Mouse (Mus musculus): ENCODE data around the gene Hnf4a. TPM values are rescaled to one million over a fixed set of nuclear protein-coding genes. Genes with fewer than 3 reads are reported as not detected.

The Hnf4a gene
- polyA plus RNA-seq, 1 experiment: 0.01 TPM

- H3K9me3 ChIP-seq (ENCODE audit: control insufficient read depth, low read length): no peaks in the 10 kb centered on the region
- H3K36me3 ChIP-seq (ENCODE audit: control insufficient read depth): no peaks in the 10 kb centered on the region
- peaks cover 7% of the 10 kb centered on the region for H3K4me1 ChIP-seq (ENCODE audit: control insufficient read depth)
- TF ChIP-seq TAL1 (IDR thresholded peaks at IDR 0.05; ENCODE audit: low read length) (no peak), GATA1 (IDR thresholded peaks at IDR 0.05; ENCODE audit: low read length) (no peak)
- no peak overlapping the region for H3K4me3 ChIP-seq (replicated peaks)
- no peaks in the 10 kb centered on the region for H3K27me3 ChIP-seq (ENCODE audit: control insufficient read depth)
Observed at GRCm38 (mm10) chr2:163590996-163591395, 84.4 kb downstream of the Hnf4a start.

- peaks cover 8% of the 10 kb centered on the region for H3K4me1 ChIP-seq (ENCODE audit: control insufficient read depth)
- no peak for TF ChIP-seq GATA1 (IDR thresholded peaks at IDR 0.05; ENCODE audit: low read length)
Observed at GRCm38 (mm10) chr2:163592084-163592483, 85.5 kb downstream of the Hnf4a start.

DNA sequence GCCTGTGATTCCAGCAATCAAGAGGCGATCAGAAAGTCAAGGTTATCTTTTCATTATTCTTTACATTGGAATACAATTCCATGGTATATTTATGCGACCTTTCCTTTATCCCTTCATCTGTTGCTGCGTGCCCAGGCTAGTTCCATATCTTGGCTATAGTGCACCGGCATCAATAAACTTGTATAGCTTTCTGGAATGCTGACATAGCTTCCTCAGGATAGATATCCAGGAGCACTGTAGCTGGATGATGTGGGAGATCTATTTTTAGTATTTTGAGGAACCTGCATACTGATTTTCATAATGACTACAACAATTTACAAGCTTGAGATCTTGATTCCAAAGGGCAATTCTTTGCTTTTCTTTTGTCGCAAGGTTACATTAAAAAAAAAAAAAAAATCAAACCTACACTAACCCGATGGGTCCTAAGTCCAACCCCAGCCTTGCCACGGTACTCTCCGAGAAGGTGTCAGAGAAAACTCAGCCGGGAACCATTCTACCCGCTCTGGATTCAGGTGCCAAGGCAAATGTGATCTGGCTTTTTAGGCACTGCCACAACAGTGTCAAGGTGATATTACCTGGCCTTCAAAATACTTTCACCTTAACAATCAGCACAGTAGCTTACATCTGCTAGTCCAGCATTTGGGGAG lies 87.2 kb downstream of the Hnf4a start:
- H3K36me3 ChIP-seq (ENCODE audit: control insufficient read depth): no peaks in the 10 kb centered on the region
- H3K9me3 ChIP-seq (ENCODE audit: control insufficient read depth, low read length): no peaks in the 10 kb centered on the region
- peaks cover 11% of the 10 kb centered on the region for H3K4me1 ChIP-seq (ENCODE audit: control insufficient read depth)
- H3K4me3 ChIP-seq (replicated peaks): no peak overlapping the region
- TF ChIP-seq TAL1 (IDR thresholded peaks at IDR 0.05; ENCODE audit: low read length) (no peak), GATA1 (IDR thresholded peaks at IDR 0.05; ENCODE audit: low read length) (no peak)
- no peaks in the 10 kb centered on the region for H3K27me3 ChIP-seq (ENCODE audit: control insufficient read depth)

More at GRCm38 (mm10) chr2:163592084-163592483, 85.5 kb downstream of the Hnf4a start:
- no peaks in the 10 kb centered on the region for H3K9me3 ChIP-seq (ENCODE audit: control insufficient read depth, low read length)
- H3K4me3 ChIP-seq (replicated peaks): no peak overlapping the region
- no peaks in the 10 kb centered on the region for H3K36me3 ChIP-seq (ENCODE audit: control insufficient read depth)
- no peaks in the 10 kb centered on the region for H3K27me3 ChIP-seq (ENCODE audit: control insufficient read depth)

DNA sequence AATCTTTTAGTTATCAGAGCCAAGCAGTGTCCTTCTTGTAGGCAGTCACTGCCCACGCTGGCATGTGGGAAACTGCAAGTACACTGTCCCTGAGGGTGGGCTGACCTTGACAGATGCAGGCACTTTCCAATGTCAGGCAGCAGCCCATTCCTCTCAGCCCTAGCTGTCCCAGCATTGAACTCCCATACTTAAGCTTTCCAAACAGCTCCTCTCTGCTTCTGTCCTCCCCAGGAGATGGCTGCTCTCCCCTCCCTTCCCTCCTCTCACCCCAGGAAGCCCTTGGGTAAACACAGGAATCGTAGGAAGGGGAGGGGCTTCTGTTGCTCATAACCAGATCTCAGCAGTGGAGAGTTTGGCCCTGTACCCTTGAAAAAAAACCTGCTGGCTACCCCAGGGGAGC lies 88.5 kb downstream of the Hnf4a start:
- Histone ChIP-seq H3K4me1 (ENCODE audit: control insufficient read depth) (peaks cover 9% of the 10 kb centered on the region), H3K27me3 (ENCODE audit: control insufficient read depth) (no peaks in the 10 kb centered on the region), H3K36me3 (ENCODE audit: control insufficient read depth) (no peaks in the 10 kb centered on the region), H3K9me3 (ENCODE audit: control insufficient read depth, low read length) (no peaks in the 10 kb centered on the region), H3K4me3 (replicated peaks) (no peak overlapping the region)
- TF ChIP-seq TAL1 (IDR thresholded peaks at IDR 0.05; ENCODE audit: low read length): no peak
- no peak for TF ChIP-seq GATA1 (IDR thresholded peaks at IDR 0.05; ENCODE audit: low read length)

DNA sequence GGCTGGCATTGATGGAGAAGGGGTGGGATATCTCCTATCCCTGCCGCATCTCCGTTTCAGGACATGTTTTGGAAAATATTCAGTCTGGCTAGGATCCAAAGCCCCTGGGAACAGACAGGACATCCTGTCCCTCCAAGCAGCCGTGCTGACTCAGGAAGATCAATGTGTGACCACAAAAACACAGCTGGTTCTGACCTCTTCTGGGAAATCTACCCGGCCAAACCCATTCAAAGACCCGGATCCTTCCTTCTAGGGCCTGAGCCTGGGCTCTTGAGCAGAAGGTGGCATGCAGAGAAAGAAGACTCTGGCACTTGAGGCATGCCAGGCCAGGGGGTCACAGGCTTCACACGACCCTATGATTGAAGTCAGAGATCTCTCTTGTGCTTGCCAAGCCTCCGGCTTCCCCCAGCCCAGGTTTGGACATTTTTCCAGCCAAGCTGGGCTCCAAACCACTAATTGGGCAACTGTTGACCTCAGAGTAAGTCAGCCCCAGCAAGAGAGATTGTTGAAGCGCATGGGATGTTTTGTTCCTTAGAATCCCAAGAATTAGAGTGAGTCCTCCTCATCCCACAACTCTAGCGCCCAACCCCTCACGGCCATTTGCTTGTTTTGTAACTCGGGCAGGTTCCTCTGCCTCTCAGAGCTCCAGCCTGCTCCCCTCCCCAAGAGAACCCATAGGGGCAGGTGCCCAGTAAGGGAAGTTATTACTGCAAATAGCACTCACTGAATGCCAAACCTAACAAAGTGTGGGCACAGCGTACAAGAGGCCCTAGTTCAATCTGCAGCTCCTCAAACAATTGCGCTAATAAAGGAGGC lies 89.7 kb downstream of the Hnf4a start:
- peaks cover 6% of the 10 kb centered on the region for H3K4me1 ChIP-seq (ENCODE audit: control insufficient read depth)
- no peak overlapping the region for H3K4me3 ChIP-seq (replicated peaks)
- no peaks in the 10 kb centered on the region for H3K36me3 ChIP-seq (ENCODE audit: control insufficient read depth)
- TF ChIP-seq TAL1 (IDR thresholded peaks at IDR 0.05; ENCODE audit: low read length) (no peak), GATA1 (IDR thresholded peaks at IDR 0.05; ENCODE audit: low read length) (no peak)
- H3K27me3 ChIP-seq (ENCODE audit: control insufficient read depth): no peaks in the 10 kb centered on the region
- no peaks in the 10 kb centered on the region for H3K9me3 ChIP-seq (ENCODE audit: control insufficient read depth, low read length)

DNA sequence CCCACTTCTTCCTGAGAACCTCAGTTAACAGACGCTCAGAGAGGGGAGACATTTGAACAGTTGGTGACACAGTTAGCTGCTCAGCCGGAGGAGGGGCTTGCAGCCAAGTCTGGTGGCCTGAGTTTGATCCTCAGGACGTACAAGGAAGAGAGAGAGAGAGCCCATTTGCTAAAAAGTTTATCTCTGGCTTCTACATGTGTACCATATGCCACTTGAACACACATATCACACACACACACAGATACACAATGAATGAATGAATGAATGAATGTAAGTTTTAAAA lies 90.2 kb downstream of the Hnf4a start:
- TF ChIP-seq GATA1 (IDR thresholded peaks at IDR 0.05; ENCODE audit: low read length) (no peak), TAL1 (IDR thresholded peaks at IDR 0.05; ENCODE audit: low read length) (no peak)
- Histone ChIP-seq H3K27me3 (ENCODE audit: control insufficient read depth) (no peaks in the 10 kb centered on the region), H3K36me3 (ENCODE audit: control insufficient read depth) (no peaks in the 10 kb centered on the region), H3K4me1 (ENCODE audit: control insufficient read depth) (peaks cover 11% of the 10 kb centered on the region), H3K9me3 (ENCODE audit: control insufficient read depth, low read length) (no peaks in the 10 kb centered on the region), H3K4me3 (replicated peaks) (no peak overlapping the region)

- Histone ChIP-seq H3K4me3 (replicated peaks) (no peak overlapping the region), H3K4me1 (ENCODE audit: control insufficient read depth) (peaks cover 19% of the 10 kb centered on the region), H3K36me3 (ENCODE audit: control insufficient read depth) (no peaks in the 10 kb centered on the region), H3K27me3 (ENCODE audit: control insufficient read depth) (no peaks in the 10 kb centered on the region), H3K9me3 (ENCODE audit: control insufficient read depth, low read length) (no peaks in the 10 kb centered on the region)
- TF ChIP-seq TAL1 (IDR thresholded peaks at IDR 0.05; ENCODE audit: low read length): no peak
- no peak for TF ChIP-seq GATA1 (IDR thresholded peaks at IDR 0.05; ENCODE audit: low read length)
Observed at GRCm38 (mm10) chr2:163597661-163598060, 91.1 kb downstream of the Hnf4a start.

DNA sequence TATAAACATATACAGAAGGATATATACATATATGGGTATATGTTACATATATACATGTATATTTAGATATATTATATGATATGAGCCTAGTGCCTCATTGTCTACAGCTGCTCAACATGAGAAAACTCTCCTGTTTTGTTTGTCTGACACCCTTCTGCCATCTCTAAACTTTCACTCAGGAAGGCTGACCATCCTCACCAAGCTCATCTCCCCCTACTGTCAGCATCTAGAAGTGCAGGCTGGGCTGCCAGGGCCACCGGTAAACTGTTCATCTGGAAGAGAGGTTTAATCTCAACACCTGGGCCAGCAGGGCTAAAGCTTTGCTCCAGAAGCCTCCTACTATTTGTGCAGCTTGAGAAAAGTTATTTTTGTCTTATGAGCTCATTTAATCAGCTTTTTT lies 92.6 kb downstream of the Hnf4a start:
- H3K4me1 ChIP-seq (ENCODE audit: control insufficient read depth): peaks cover 32% of the 10 kb centered on the region
- no peaks in the 10 kb centered on the region for H3K9me3 ChIP-seq (ENCODE audit: control insufficient read depth, low read length)
- H3K27me3 ChIP-seq (ENCODE audit: control insufficient read depth): no peaks in the 10 kb centered on the region
- TF ChIP-seq TAL1 (IDR thresholded peaks at IDR 0.05; ENCODE audit: low read length): no peak
- no peaks in the 10 kb centered on the region for H3K36me3 ChIP-seq (ENCODE audit: control insufficient read depth)
- H3K4me3 ChIP-seq (replicated peaks): no peak overlapping the region

DNA sequence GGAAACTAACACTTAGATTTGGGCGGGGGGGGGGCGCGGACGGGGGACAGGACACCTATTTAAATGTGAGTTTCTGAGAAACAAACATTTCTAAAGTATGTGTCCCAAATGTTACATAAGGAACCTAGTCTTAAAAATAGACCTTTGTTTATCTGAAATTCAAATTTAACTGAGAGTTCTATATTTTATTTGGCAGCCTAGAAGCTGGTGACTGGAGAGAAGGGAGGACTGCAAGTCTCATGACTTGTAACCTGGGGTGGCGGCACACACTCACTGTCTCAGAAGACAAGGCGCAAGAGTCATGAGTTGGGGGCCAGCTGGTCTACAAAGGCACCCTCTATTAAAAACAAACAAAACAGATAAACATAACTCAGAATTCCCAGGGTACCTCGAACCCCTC lies 94.5 kb downstream of the Hnf4a start:
- peaks cover 48% of the 10 kb centered on the region for H3K4me1 ChIP-seq (ENCODE audit: control insufficient read depth)
- H3K27me3 ChIP-seq (ENCODE audit: control insufficient read depth): no peaks in the 10 kb centered on the region
- peaks cover 5% of the 10 kb centered on the region for H3K36me3 ChIP-seq (ENCODE audit: control insufficient read depth)
- TF ChIP-seq GATA1 (IDR thresholded peaks at IDR 0.05; ENCODE audit: low read length) (no peak), TAL1 (IDR thresholded peaks at IDR 0.05; ENCODE audit: low read length) (no peak)
- H3K9me3 ChIP-seq (ENCODE audit: control insufficient read depth, low read length): no peaks in the 10 kb centered on the region
- no peak overlapping the region for H3K4me3 ChIP-seq (replicated peaks)
